Comparison of ENCODE assay signal across 1 mouse cellular context in the genomic region with DNA sequence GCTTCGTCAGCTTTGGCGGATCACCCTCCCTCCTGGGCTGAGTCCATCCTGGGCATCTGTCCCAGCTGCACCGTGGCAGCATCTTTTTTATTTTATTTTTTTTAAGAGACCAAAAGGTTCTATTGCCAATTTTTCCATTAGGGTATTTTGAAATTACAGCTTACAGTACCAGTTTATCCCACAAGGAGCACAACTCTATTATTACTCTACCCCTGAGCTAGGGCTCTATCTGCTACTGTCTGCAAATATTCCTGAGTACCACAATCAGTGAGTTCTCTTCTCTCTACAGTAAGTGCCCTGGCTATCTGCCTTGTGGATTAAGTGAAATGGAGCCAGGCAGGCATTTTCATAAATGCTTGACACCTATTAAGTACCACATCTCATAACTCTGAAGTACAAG.
TF ChIP-seq lines count a peak whose summit lies in the region.

No protein-coding gene starts in this region.

TF ChIP-seq in CH12.LX, 34 proteins besides CTCF, POLR2A, EP300 and RAD21:
- TF ChIP-seq JUND (conservative IDR thresholded peaks at IDR 0.05; ENCODE audit: low read depth, low read length) (no peak), MEF2A (IDR thresholded peaks at IDR 0.05; ENCODE audit: borderline replicate concordance, low read depth, low read length) (0 out of 2 replicates have a peak, but pooled peaks have one; percentile 12)
